Mouse (Mus musculus) heart, adult 2 months (tissue): ENCODE data around the gene Grid2. TPM values are rescaled to one million over a fixed set of nuclear protein-coding genes. Genes with fewer than 3 reads are reported as not detected.

Experiments
- DNase-seq, 2 experiments: peaks; one replicate each; pipeline ENCODE4 v3.0.0; 2021
- H3K27ac ChIP-seq: fragments of 200-600 bp; 2 replicates; pipeline ENCODE4 v1.8.1; 2022
- H3K27me3 ChIP-seq: fragments of 200-500 bp; 2 replicates; pipeline ENCODE4 v1.6.1; 2012; ENCODE audit warnings: mild to moderate bottlenecking, low read length, inconsistent platforms, mixed read lengths; ENCODE audit not compliant: control insufficient read depth, insufficient read depth
- H3K36me3 ChIP-seq: fragments of 200-500 bp; 2 replicates; pipeline ENCODE4 v1.6.1; 2012; ENCODE audit warnings: low read length, inconsistent platforms; ENCODE audit not compliant: control insufficient read depth, insufficient read depth
- H3K4me1 ChIP-seq: fragments of 200-500 bp; 2 replicates; pipeline ENCODE4 v1.6.1; 2011; ENCODE audit warnings: low read length; ENCODE audit not compliant: control insufficient read depth, insufficient read depth
- H3K4me3 ChIP-seq: fragments of 200-600 bp; 2 replicates; pipeline ENCODE4 v1.8.1; 2022
- H3K79me2 ChIP-seq: fragments of 200-500 bp; replicated peaks from 2 replicates; pipeline ENCODE4 v1.6.1; 2012; ENCODE audit warnings: mild to moderate bottlenecking, inconsistent platforms, low read length, moderate library complexity, mixed read lengths; ENCODE audit not compliant: control insufficient read depth, insufficient read depth
- H3K9ac ChIP-seq: fragments of 200-500 bp; 2 replicates; pipeline ENCODE4 v1.6.1; 2012; ENCODE audit warnings: low read depth, mild to moderate bottlenecking, control low read depth, inconsistent platforms, low read length, mixed read lengths
- CTCF ChIP-seq: fragments of 200-600 bp; IDR thresholded peaks from 2 replicates; pipeline ENCODE4 v1.8.1; 2022; ENCODE audit warnings: antibody characterized with exemption, mild to moderate bottlenecking, moderate library complexity
- EP300 ChIP-seq: fragments of 200-500 bp; IDR thresholded peaks from 2 replicates; pipeline ENCODE4 v1.6.1; 2011; ENCODE audit warnings: low read depth, low read length, control low read depth; ENCODE audit not compliant: insufficient read depth
- POLR2A ChIP-seq: fragments of 200-500 bp; IDR thresholded peaks from 2 replicates; pipeline ENCODE4 v1.6.1; 2011; ENCODE audit warnings: mild to moderate bottlenecking, low read depth, low read length, control low read depth; ENCODE audit not compliant: insufficient read depth
- WGBS: fragments of 180-500 bp; shearing (Covaris S2); methylation state at CpG from one replicate; pipeline ENCODE4 v1.1.7; 2018; 5-methylcytosine and 5-hydroxymethylcytosine counted together
- intact Hi-C: fragments of 180-260 bp; cut with DNase I; formaldehyde crosslinking; loops from one replicate; pipeline ENCODE4 v1.15.1; 2025
- polyA plus RNA-seq: library from polyadenylated mRNA; depleted of rRNA; stranded (reverse); fragments of >200 nt; gene quantifications from 2 replicates; pipeline ENCODE4 v1.2.3, GENCODE M21; 2012
- total RNA-seq, 2 experiments: library from RNA; stranded (reverse); gene quantifications; 2 replicates each; pipeline ENCODE4 v1.2.3; 2021

The Grid2 gene
- total and polyA plus RNA-seq, 3 experiments = 0.05 to 0.08 TPM; not detected in 1

DNA sequence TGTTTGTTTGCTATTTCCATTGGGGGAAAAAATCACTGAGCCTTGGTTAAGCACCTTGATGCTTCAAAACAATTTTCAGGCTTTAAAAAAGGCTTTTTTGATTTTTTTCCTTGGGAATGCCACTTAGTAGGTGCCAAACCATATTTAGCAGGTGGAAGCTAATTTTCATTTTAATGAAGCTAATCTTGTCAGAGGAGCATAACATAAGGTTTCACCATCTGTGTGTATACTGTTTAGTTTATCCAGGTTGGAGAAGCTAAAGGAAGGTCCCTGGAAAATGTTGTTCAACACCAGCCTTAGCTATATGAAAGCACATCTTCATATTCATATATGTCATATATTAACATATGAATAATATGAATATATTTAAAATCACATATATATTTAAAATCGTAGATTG, 161.9 kb downstream of the Grid2 start:
- intact Hi-C loops = no loop called here
- H3K4me1 ChIP-seq = no peaks in the 10 kb centered on the region
- no peak overlapping the region for H3K4me3 ChIP-seq
- 68% methylated on average over 1 of the region's 1 CpGs for WGBS
- no peak overlapping the region for H3K9ac ChIP-seq
- TF ChIP-seq POLR2A (no peak), EP300 (no peak), CTCF (no peak)
- no peak overlapping the region for H3K27ac ChIP-seq
- no peaks in the 10 kb centered on the region for H3K36me3 ChIP-seq
- H3K27me3 ChIP-seq = no peaks in the 10 kb centered on the region
- no peaks in the 10 kb centered on the region for H3K79me2 ChIP-seq
- no peak for DNase-seq

DNA sequence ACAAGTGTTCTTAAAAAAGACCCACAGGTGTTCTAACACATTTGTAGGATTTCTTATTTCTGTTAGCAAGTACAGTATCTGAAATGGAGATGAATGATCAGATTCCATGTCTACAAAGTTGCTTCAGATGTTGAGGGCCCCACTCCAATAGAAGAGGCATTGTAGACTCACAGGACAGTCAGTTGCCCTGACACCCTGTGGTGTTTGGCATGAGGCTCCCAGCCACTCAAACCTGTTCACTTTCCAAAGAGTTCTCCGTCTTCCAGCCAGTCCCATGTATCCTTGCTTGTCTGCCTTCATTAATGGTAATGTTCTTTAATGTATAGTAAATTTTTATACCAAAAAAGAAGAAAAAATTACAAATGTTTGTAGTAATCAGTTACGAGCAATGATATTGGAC, 177.1 kb downstream of the Grid2 start:
- intact Hi-C loops = no loop called here
- H3K27ac ChIP-seq = no peak overlapping the region
- DNase-seq = no peak

DNA sequence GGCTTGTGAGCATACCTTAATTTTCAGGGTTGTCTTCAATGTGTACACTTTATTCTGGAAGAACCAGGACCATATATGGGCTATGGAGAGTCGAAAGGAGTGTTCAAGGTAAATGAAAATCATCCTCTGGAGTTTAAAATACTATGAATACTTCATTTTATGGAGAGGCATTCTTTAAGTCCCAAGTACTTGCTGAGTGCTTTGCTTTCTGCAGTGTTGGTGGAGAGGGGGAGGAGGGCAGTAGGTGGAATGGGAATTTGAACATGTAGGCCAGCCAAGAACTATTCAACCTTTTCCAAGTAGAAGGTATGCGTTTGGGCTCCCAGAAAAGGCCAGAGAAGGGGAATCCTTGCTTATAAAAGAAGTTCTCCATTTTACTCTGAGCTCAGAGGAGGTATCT, 192.5 kb downstream of the Grid2 start:
- intact Hi-C loops = no loop called here
- H3K9ac ChIP-seq = no peak overlapping the region
- no peaks in the 10 kb centered on the region for H3K4me1 ChIP-seq
- H3K27ac ChIP-seq = no peak overlapping the region
- H3K27me3 ChIP-seq = no peaks in the 10 kb centered on the region
- WGBS = 48% methylated on average over 2 of the region's 2 CpGs
- H3K4me3 ChIP-seq = no peak overlapping the region
- DNase-seq = no peak
- TF ChIP-seq CTCF (no peak), EP300 (no peak), POLR2A (no peak)
- no peaks in the 10 kb centered on the region for H3K36me3 ChIP-seq
- no peaks in the 10 kb centered on the region for H3K79me2 ChIP-seq

More for the DNA sequence above, 177.1 kb downstream of the Grid2 start:
- Histone ChIP-seq H3K4me3 (no peak overlapping the region), H3K9ac (no peak overlapping the region), H3K36me3 (no peaks in the 10 kb centered on the region), H3K27me3 (no peaks in the 10 kb centered on the region), H3K4me1 (no peaks in the 10 kb centered on the region), H3K79me2 (no peaks in the 10 kb centered on the region)
- 78% methylated on average over 2 of the region's 2 CpGs for WGBS
- no peak for TF ChIP-seq POLR2A
- no peak for TF ChIP-seq EP300
- no peak for TF ChIP-seq CTCF

DNA sequence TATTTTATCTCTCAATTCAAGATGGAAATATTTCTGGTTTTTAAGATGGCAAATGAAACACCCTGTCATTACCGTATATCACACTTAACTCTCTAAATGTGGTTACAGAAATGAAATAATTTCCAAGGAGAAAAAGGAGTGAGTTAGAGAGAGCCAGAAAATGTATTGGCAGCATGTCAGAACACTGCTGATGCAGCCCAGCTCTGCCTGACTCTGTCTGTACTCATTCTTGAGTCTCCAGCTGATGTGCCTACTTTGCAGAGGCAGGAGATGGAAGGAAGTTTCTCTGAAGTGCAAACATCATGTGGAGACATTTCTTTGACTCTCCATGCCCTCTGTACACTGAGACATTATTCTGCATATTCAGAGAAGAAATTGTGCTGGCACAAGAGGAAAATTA, 226.5 kb downstream of the Grid2 start:
- no peak overlapping the region for H3K9ac ChIP-seq
- no peaks in the 10 kb centered on the region for H3K4me1 ChIP-seq
- no peaks in the 10 kb centered on the region for H3K27me3 ChIP-seq
- no peak for TF ChIP-seq CTCF
- TF ChIP-seq EP300 = no peak
- TF ChIP-seq POLR2A = no peak
- WGBS = 71% methylated on average over 1 of the region's 1 CpGs
- no peaks in the 10 kb centered on the region for H3K79me2 ChIP-seq
- no peak for DNase-seq
- intact Hi-C loops = no loop called here
- no peak overlapping the region for H3K27ac ChIP-seq
- H3K36me3 ChIP-seq = no peaks in the 10 kb centered on the region
- no peak overlapping the region for H3K4me3 ChIP-seq

DNA sequence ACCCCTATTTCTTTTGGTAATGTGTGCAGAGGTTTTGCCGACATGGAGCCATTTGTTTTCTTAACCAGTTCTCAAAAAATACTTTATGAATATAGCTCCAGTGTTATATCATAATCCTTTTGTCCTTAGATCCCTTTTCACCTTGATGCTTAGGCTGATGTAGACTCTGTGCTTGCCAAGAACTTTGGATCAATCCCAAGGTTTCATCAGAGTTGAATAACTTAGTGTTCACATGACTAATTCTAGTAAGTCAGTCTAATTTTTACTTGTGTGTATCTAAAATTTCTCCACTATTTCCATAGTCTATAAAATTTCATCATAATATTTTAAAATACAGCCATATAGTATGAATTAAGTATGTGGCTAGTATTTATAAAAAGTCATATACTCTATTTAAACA, 259.3 kb downstream of the Grid2 start:
- Histone ChIP-seq H3K9ac (no peak overlapping the region), H3K4me3 (no peak overlapping the region), H3K27me3 (no peaks in the 10 kb centered on the region), H3K79me2 (no peaks in the 10 kb centered on the region), H3K27ac (no peak overlapping the region), H3K4me1 (no peaks in the 10 kb centered on the region), H3K36me3 (no peaks in the 10 kb centered on the region)
- WGBS = 82% methylated on average over 1 of the region's 1 CpGs
- TF ChIP-seq CTCF (no peak), POLR2A (no peak), EP300 (no peak)
- DNase-seq = no peak
- intact Hi-C loops = no loop called here

DNA sequence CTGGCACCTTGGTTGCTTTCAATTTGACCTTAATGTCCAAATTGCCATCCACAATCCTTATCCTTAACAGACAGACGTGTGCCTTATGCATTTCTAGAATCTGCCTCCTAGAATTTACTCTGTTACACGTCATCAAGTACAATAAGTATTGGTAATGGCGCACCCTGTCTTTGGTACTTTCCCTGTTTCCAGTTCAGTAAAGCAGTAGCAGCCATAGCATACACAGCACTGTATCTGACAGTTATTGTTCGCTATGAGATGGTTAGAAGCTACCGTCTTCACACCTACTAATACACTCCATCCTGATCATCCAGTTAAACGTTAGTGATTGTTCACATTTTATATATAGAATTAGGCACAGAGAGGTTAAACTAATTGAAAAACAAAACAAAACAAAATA, 260.3 kb downstream of the Grid2 start:
- intact Hi-C loops = no loop called here
- H3K9ac ChIP-seq = no peak overlapping the region
- no peak for DNase-seq
- H3K27me3 ChIP-seq = no peaks in the 10 kb centered on the region
- H3K36me3 ChIP-seq = no peaks in the 10 kb centered on the region
- TF ChIP-seq POLR2A = no peak
- no peak for TF ChIP-seq CTCF
- TF ChIP-seq EP300 = no peak
- H3K4me3 ChIP-seq = no peak overlapping the region
- WGBS = 69% methylated on average over 6 of the region's 6 CpGs
- H3K27ac ChIP-seq = no peak overlapping the region
- H3K79me2 ChIP-seq = no peaks in the 10 kb centered on the region
- no peaks in the 10 kb centered on the region for H3K4me1 ChIP-seq
